Mouse (Mus musculus) CH12.LX (cell line): Measurements from ENCODE around the gene Gm10375.
"Not testable (repeated sequence)": the region's sequence is repeated elsewhere in the genome, so short reads cannot be mapped to it uniquely, and the experiment has no call there.

Experiments used
- CTCF ChIP-seq, 2 experiments: IDR thresholded peaks in 1 of 2; conservative IDR thresholded peaks in 1 of 2; 2 replicates each; pipeline ENCODE4 v1.5.1; 2011 to 2012; ENCODE audit warnings: low read depth in 2 of 2, low read length in 2 of 2, improper control_type of control experiment in 1 of 2, inconsistent platforms in 1 of 2, mild to moderate bottlenecking in 1 of 2, moderate library complexity in 1 of 2
- ETS1 ChIP-seq: conservative IDR thresholded peaks from 2 replicates; pipeline ENCODE4 v1.6.1; 2012; ENCODE audit warnings: low read depth, mild to moderate bottlenecking, inconsistent platforms, low read length, improper control_type of control experiment, moderate library complexity
- MAFK ChIP-seq: IDR thresholded peaks from 2 replicates; pipeline ENCODE4 v1.6.1; 2011; ENCODE audit warnings: low read length, improper control_type of control experiment; ENCODE audit not compliant: insufficient replicate concordance
- TCF12 ChIP-seq: IDR thresholded peaks from 2 replicates; pipeline ENCODE4 v1.6.1; 2014; ENCODE audit warnings: low read depth, mild to moderate bottlenecking, inconsistent platforms, low read length, improper control_type of control experiment
- USF2 ChIP-seq: conservative IDR thresholded peaks from 2 replicates; pipeline ENCODE4 v1.6.1; 2011; ENCODE audit warnings: low read depth, low read length, improper control_type of control experiment
- ZKSCAN1 ChIP-seq: IDR thresholded peaks from 2 replicates; pipeline ENCODE4 v1.6.1; 2012; ENCODE audit warnings: low read depth, inconsistent platforms, low read length, improper control_type of control experiment, borderline replicate concordance

- not testable (repeated sequence) for TF ChIP-seq ETS1; ZKSCAN1; TCF12; MAFK; CTCF (conservative IDR thresholded peaks at IDR 0.05 in 1 of 2, IDR thresholded peaks at IDR 0.05 in 1 of 2; ENCODE audit: low read depth in 2 of 2, low read length in 2 of 2); USF2
Measured at GRCm38 (mm10) chr14:43607913-43608312, at the start of gene Gm10375.
